Mouse (Mus musculus) kidney, adult 11 months (tissue): ENCODE measurements around the gene Ghrhr.

ENCODE experiments used
- DNase-seq: peaks from one replicate; pipeline ENCODE4 v3.0.0; 2022

Gene Ghrhr

DNA sequence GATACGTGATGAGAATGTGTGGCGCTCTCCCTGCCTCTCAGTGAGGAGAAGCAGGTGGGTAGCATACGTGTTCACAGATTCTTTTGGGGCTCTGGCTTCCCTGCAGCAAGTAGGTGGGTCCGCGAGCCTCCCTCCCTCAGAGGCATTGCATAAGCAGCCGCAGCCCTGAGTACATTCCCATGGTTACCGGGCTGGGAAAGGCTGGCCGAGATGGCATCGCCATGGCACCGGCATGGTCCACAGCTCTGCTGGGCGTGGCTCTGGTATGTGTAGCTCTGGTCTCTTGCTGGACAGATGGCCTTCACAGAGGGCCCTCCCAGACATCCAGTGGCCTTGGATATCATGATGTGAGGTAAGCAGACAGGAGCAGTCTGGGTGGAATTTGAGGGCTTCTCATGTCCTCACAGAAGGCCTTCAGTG is 20.5 kb downstream of the Ghrhr start:
- no peak for DNase-seq

DNA sequence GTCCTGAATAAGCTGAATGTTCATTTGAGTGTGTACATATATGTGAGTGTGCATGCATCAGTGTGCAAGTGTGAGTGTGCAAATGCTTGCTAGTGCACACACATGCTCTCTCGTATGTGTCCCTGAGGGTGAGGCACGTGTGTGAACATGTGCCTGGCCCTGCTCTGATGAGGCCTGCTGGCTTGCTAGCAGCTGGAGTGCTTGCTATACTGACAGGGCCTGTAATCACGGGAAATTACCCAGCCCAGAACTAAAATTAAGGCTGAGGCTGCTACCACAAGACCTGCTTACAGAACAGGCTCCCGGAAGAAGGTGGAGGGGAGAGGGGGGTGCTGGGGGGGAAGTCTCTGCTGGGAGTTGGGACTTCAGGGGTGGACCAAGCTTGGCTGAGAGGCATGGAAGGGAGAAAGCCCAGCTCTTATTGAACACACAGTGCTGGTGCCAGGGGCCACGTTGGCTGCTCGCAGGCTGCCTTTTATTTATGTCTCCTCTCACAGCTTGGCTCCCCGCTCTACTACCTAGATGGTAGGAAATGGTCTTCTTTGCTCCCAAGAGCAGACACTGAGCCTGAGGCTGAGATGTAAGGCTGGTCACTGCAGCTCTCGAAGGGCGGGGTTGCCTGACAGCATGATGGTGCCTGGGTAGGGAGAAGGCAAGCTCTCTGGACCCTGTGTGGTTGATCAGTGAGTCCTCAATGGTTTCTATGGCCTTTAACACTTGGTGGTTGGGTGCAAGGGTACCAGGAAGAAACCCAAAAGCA is 23.0 kb downstream of the Ghrhr start:
- DNase-seq: no peak

DNA sequence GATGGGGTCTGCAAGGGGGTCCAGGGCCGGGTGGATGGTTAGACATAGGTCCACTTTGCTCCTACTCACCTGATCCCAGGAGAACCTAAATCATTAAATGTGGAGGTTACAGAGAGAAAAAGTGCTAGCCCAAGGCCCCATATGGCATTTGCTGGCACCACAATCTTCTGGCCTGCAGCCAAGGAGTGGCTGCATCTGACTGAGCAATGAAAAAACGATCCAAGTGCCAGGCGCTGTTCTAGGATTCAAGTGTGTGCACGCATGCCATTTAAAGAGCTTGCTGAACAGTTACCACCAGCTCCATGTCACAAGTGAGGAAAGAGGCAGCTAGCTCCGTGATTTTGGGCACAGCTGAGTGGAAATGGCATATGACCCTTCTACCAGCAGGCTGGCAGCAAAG is 23.8 kb downstream of the Ghrhr start:
- peak; percentile 66 for DNase-seq

DNA sequence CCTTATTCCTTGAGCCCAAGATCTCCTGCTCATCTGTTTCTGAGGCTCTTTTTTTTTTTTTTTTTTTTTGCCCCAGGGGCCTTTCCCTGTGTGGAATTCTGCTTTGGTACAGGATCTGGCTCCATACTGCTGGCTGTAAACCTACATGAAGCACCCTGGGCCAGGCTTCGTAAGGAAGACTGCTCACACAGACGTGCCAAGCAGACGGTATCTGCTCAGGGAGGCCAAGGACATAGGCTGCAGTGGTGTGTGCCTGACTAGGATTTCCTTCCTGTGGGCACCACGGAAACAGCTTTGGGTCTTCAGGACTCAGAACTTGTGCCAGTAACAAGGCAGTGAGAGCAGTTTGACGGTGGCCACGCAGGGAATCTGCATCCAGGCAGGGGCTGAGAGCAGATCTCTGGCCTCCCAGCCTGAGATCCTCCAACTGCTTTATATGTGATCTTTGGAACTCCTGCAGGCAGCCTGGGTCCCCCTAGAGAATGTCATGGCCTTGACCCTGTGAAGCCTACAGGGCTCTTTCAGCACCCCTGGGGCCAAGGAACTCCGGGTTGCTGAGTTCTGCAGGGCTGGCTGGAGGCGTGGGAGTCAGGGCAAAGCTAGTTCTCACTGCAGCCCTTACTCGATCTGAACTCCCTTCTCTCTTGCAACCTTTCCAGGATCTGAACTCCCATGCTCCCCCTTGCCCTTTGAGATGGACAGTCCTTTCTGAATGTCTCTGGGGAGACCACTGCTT is 26.1 kb downstream of the Ghrhr start:
- no peak for DNase-seq

DNA sequence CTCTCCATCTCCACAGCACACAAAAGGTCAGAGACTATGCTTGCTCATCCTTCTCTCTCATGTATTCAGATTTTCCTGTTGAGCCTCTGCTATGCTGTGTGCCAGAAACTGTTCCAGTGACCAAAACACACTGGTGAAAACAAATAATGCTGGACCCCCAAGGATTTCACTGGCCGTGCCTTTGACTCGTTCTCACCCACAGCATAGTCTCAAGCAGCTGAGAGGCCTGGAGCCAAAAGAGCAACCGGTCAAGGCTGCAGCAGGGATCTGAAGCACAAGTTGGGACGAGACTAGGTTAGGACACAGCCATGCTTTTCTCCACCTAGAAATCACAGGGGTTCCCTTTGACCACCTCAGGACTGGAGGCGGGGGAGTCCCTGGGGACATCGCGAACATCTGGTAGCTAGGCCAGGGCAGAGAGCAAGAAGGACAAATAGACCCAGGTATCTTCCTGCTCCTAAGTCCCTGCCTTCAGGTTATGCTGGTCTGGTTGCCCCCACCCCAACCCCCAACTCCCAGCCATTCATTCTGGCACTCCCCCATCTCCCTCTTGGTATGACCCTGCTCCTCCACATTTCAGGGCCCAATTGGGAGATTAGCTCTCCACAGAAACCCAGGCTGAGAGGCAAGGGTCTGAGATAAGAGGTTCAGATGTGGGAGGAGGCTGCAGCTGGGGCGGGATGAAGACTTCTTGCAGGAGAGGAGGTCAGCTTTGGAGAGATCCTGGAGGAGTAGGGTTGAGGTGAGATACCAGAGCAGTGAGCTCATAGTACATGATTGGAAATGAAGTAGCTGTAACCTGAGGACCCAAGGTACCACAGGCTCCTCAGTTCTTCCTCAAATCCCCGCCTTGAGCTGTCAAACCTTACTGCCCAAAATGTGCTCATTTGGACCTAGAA is 27.6 kb downstream of the Ghrhr start:
- DNase-seq: no peak

DNA sequence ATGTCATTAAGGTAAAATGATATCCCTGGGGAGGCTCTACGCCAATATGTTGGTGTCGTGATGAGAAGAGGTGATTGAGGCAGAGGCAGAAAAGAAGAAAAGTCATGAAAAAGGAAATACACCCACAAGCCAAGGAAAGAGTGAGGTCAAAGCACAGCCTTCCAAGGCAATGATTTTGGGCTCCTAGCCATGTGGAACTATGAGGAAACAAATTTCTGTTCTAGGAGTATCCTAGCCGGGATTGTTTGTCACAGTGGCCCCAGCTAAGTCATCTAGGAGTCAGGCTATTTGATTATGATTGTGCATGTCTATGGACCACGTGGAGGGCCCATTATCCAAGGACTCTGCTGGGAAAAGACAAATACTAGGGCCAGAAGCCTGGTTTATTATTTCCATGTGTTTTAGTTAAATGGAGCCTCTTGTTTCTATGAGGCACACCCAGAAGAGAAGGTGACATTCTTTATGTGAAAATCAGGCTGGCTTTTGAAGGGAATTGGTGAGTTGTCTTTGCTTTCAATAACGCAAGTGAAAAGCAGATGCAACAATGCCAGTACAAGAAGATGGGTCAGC is 28.4 kb downstream of the Ghrhr start:
- DNase-seq: no peak

DNA sequence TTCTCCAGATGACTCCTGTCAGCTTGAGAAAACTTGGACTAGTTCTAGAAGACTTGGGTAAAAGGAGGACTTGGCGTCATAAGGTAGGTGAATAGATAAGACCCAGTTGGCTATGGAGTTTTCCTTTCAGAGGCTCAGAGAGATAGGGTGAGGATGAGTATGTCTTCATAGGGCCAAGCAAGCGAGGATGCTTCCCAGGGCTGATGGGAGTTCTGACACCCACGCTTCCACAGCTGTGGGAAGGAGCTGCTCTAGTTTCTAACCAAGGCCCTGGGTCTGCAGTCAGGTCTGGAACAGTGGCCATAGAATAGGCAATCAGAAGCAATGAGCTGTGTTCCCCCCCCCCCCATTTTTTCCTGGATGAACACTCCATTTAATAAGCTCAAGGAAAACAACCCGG is 31.2 kb downstream of the Ghrhr start:
- DNase-seq: no peak

DNA sequence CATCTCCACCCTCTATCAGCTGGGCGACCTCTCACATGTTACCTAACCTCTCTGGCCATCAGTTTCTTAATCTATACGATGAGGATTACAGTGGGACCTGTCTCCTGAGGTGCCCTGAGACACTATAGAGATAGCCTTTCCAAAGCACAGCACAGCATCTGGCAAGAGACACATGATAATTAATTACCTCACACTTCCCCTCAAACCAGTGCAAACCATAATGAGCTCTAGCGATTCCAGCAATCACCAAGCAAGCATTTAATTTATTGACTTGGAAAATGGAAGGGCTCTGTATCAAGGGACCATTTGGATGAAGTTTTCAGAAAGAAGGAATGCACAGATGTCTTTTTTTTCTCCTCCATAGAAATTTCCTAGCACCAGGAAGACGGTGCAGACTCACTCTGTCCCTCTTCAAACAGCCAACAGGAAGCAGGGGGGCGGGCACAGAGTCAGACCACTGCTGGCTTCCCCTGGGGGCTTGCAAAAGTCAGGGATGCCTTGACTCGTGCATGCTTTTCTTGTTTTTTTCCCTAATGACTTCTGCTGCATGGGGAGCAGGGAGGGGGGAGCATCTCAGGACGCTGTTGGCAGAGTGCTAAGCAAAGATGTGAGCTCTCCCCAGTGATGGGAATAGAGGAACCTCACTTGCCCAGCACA is 34.2 kb downstream of the Ghrhr start:
- DNase-seq: no peak

DNA sequence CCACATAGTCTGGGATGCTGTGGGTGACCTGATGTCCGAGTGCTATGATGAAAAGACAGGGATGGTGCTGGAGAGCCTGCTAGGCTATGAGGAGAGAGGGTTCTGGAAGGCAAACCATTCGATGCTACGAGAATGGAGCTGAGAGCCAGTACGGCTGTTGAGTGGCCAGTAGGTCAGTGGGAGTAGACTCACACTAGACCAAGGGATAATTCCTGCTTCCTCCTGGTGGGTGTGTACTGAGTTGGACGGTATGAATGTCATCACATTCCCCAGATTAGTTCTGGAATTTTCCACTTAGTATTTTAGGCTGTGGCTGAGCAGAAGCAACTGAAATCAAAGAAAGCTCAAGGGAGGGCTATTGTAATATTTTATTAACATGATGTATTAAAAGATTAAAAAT is 34.9 kb downstream of the Ghrhr start:
- no peak for DNase-seq

DNA sequence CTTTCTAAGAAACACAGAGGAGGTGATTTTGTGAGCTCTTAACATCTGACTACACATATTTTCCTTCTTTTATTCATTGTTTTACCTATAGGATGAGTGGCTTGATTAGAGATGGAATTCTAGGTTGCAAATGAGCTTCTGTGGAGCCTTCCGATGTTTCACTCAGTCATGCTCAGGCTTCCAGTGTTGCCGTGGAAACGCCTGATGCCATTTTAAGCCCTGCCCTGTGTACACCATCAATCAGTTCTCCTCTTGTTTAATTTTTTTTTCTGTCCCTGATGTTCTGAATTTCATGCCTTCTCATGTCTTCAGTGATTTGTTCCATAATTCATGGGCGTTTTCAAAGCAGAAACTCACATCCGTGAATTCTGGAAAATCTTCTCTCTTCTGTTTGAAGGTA is 40.1 kb downstream of the Ghrhr start:
- DNase-seq: no peak

DNA sequence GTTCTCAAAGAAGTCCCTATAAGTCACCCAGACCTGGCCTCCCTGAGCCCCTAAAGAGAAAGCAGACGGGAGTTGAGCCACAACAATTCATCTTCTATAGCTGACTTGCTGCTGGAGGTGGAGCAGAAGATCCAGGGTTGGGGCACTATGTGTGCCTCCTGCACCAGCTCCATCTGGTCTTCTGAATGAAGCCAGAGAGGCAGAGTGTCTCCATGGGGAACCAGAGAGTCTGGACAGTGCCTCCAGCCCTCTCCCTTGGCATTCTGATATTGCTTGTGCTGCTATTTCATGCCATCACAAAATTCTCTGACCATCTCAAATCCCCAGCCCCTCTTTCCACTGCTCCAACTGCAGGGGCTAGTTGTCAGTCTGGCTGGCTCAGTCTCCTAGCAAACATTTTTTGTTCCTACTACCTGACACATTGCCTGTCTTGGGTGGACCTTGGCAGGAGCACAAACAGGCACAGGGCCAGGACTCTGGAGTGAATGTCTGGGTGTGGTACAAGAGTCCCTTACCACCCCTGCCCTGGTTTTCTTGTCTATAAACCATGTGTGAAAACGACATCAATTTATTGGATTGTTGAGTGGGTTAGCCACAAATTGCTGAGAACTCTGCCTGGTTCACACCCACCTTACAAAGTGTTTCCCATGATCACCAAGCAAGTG is 42.8 kb downstream of the Ghrhr start:
- no peak for DNase-seq

DNA sequence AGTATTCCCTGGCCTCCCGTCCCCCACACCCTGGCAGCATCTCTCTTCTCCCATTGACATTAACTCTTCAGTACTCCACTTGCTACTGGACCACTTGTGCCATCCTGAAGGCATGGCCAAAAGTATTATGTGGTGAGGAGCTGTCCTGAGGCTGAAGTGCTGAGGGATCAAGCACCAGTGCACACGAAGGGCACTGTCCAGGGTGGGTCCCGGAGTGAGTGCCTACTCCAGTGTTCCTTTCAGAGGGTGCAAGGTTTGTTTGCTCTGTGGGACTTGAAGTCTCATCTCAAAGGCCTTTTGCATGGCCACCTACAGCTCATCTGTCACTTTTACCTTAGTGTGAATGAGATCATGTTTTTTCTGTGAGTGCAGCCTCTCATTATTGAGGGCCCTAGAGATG is 44.3 kb downstream of the Ghrhr start:
- no peak for DNase-seq

DNA sequence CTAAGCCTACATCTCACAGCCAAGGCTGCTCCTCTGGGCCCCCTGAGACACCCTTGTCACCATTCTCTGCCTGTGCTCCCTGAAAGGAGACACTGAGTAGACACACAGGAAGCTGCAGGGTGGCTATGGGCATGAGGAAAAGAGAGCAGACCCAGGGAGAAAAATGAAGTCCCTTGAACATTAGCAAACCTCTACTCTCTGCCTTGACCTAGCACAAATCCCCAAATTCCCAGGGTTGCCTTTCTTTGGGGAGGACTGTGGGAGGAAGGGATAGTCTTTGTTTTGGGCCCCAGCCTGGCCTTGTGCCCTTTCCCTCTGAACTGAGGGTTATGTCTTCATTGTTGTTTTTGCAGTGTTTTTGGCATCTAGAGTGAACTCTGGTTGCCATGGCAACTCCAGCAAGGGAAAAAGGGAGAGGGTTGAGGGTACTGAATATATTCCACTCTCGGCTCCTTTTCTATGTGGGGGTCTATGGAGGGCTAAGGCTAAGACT is 44.8 kb downstream of the Ghrhr start:
- no peak for DNase-seq

DNA sequence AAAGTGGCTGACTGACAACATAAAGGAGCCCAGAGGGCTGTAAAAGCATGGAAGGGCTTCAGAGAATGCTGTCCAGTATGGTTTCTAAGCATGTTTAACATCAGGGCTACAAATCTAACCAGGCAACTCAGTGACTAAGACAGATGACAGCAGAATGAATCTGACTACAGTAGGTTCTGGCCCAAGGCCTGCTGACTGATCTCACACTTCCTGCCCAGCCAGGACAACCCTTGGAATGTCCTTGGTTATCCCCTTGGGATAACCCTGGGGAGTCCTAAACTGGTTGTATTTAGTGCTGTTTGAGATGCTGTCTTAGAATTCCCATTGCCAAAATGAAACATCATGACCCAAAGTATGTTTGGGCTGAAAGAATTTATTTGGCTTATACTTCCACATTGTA is 56.0 kb downstream of the Ghrhr start:
- no peak for DNase-seq

DNA sequence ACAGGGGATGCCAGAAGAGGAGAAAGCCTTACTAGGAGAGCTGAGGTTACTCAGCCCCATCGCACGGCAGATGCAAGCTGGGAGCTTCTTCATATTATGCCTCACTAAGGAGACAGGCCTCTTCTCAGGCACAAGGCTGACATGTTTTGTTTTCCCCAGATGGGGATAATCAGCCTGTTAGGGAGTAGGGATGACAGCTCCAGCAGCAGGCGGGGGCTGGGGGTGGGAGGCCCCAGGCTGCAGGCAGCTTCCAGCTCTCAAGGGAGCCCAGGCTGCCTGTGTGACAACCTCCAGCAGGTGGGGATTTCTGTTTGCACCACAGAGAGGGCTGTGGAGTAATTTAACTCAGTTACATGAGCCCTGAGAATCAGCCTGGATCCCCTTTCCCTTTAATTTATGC is 58.3 kb downstream of the Ghrhr start:
- DNase-seq: no peak

DNA sequence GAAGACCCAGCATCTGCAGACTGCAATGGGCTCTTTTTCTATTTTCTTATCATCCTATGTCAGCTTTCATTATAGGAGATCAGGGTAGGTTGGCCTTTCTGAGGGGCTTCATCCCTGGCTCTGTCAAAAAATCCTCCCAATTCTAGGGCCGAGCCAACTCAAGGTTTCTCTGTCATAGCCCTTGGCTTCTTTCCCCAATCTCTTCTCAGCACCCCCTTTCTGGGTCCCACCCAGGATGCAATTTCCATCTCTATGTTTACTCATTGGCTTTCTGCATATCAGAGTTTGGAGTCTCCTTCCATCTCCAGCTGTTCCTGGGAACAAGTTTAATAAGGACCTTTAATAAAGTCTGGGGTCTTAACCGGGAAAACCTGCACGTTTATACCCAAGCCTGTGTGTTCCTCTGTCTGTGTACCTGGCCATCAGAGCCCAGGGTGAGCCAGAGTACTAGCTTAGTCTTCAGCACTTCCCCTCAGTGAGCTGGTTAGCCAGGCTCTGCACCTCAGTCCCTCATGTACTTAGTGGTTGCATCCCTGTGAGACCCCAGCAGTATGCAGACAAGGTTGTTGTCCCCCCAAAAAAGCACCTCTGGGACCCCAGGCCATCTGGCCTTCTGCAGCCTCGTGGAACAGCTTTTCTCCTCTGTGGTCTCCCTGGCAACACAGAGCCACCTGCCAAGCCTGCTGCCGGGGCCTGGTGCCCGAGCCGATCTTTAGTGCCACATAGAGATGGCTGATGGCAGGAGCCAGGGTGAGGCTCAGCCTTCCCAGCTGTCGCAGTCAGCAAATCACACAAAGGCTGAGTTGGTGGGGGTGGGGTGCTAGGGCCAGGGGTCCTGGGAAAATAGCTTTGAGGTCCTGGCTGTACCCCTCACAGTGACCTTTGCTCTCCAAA is 59.4 kb downstream of the Ghrhr start:
- no peak for DNase-seq

DNA sequence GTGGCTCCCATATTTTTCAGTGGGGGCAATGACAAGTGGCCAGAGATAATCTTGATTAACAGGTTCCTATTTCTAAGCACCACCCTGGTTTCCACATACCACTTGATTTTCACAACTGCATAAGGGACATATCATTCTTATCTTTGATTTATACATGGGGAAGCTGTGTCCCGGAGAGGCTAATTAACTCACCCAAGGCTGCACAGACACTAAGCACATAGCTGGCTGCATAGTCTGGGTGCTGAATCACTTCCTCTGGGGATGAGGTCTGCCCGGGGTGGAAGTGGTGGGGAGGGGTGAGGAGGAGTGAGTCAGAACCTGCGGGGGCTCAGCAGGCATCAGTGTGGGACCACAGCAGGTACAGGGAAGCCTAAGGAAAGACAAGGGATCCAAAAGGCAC is 61.8 kb downstream of the Ghrhr start:
- DNase-seq: no peak
